8 mouse cellular contexts compared by ENCODE assay signal in the genomic region with DNA sequence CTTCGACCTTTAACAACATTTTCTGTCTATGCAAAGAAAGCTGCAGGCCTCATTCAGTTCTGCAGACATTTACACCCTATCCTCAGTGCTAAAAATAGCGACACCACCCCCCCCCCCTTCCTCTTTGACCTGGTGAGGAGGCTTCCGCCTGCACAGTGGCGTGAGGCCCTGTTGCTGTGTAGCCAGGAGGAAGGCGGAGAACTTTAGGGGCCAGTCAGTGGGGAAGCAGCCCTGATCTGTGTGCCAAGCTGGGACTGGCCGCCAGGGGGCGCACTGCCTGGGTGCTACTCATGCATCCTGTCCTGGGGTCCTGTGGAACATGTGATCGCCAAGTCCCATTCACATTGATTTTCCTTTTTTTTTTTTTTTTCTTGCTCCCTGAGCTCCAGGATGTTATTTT. TPM values are rescaled to one million over a fixed set of nuclear protein-coding genes. Genes with fewer than 3 reads are reported as not detected.
DNase-seq lines count a peak whose midpoint lies in the region; ATAC-seq and TF ChIP-seq lines count a peak whose summit lies in the region.

No protein-coding gene starts in this region.

- WGBS in forebrain, embryonic 15.5 days, result 11% methylated on average over 8 of the region's 8 CpGs
- under 1% methylated on average over 8 of the region's 8 CpGs for WGBS in lung, adult 2 months

- H3K9ac ChIP-seq in ES-Bruce4 (ENCODE audit: low read depth, poor library complexity, severe bottlenecking), result no peak overlapping the region
- H3K9ac ChIP-seq in forebrain, embryonic 15.5 days (replicated peaks), result no peak overlapping the region

- TF ChIP-seq EP300 in ES-Bruce4 (IDR thresholded peaks at IDR 0.05; ENCODE audit: insufficient read depth, low read depth, low read length), result peak; percentile 53; the same call in 1 of the 2 replicates

- no peaks in the 10 kb centered on the region for H3K9me3 ChIP-seq in ES-Bruce4 (replicated peaks; ENCODE audit: control insufficient read depth, insufficient read depth, low read length, poor library complexity, severe bottlenecking)
- H3K9me3 ChIP-seq in forebrain, embryonic 15.5 days, result no peaks in the 10 kb centered on the region

- DNase-seq in heart, postnatal 25 days (ENCODE audit: low spot score), result peak; percentile 84
- DNase-seq in layer of hippocampus, adult 2 months (ENCODE audit: low spot score in 2 of 2), result peak; percentile 74 to 85
- peak; percentile 86 for DNase-seq in lung, adult 2 months
- peak; percentile 84 to 85 for DNase-seq in thymus, adult 18-20 months

- peak; percentile 61; the same call in 1 of the 2 replicates for ATAC-seq in cerebellum, adult (ENCODE audit: insufficient number of reproducible peaks, low FRiP score, low TSS enrichment)
- ATAC-seq in forebrain, embryonic 15.5 days (replicated peaks), result peak; percentile 59
- ATAC-seq in neutrophil, adult 5-6 weeks (ENCODE audit: extremely low read depth, insufficient number of reproducible peaks, low FRiP score, poor library complexity, severe bottlenecking), result peak; percentile 94

- no peaks in the 10 kb centered on the region for H3K27me3 ChIP-seq in ES-Bruce4 (ENCODE audit: control insufficient read depth, insufficient read depth, low read length, poor library complexity, severe bottlenecking)
- H3K27me3 ChIP-seq in forebrain, embryonic 15.5 days, result no peaks in the 10 kb centered on the region

- TF ChIP-seq CTCF in ES-Bruce4 (IDR thresholded peaks at IDR 0.05; ENCODE audit: low read depth, low read length), result peak; percentile 99
- peak; percentile 88 for TF ChIP-seq CTCF in layer of hippocampus, adult 2 months (conservative IDR thresholded peaks at IDR 0.05)
- peak; percentile 95 for TF ChIP-seq CTCF in lung, adult 2 months (IDR thresholded peaks at IDR 0.05; ENCODE audit: insufficient read depth, low read length)

- intact Hi-C loops in heart, postnatal 25 days (cut with DNase I), result loop anchor here (10.0 kb wide), 1 partner anchor 303 kb away; a partner anchor contains a TSS

- no peaks in the 10 kb centered on the region for H3K4me1 ChIP-seq in ES-Bruce4 (ENCODE audit: control insufficient read depth, insufficient read depth, low read length)
- peaks cover 21% of the 10 kb centered on the region for H3K4me1 ChIP-seq in forebrain, embryonic 15.5 days
- peaks cover 14% of the 10 kb centered on the region for H3K4me1 ChIP-seq in lung, adult 2 months (ENCODE audit: control insufficient read depth, insufficient read depth, low read length)

- TF ChIP-seq POLR2A in ES-Bruce4 (IDR thresholded peaks at IDR 0.05; ENCODE audit: insufficient read depth, low read length), result no peak
- no peak for TF ChIP-seq POLR2A in lung, adult 2 months (IDR thresholded peaks at IDR 0.05; ENCODE audit: borderline replicate concordance, extremely low read depth, low read depth, low read length)

- H3K4me2 ChIP-seq in forebrain, embryonic 15.5 days (replicated peaks), result no peak overlapping the region

- H3K27ac ChIP-seq in ES-Bruce4 (ENCODE audit: insufficient read depth, low read length), result peak overlapping the region; percentile 68
- H3K27ac ChIP-seq in forebrain, embryonic 15.5 days (replicated peaks), result peak overlapping the region; percentile 3; the same call in 1 of the 2 replicates
- peak overlapping the region; percentile 92 for H3K27ac ChIP-seq in layer of hippocampus, adult 2 months

- H3K36me3 ChIP-seq in ES-Bruce4 (ENCODE audit: control insufficient read depth, insufficient read depth, low read length, poor library complexity, severe bottlenecking), result no peaks in the 10 kb centered on the region
- H3K36me3 ChIP-seq in forebrain, embryonic 15.5 days, result no peaks in the 10 kb centered on the region

- no peak overlapping the region for H3K4me3 ChIP-seq in ES-Bruce4 (ENCODE audit: low read depth, low read length)
- no peak overlapping the region for H3K4me3 ChIP-seq in forebrain, embryonic 15.5 days
- H3K4me3 ChIP-seq in layer of hippocampus, adult 2 months, result no peak overlapping the region
- no peak overlapping the region for H3K4me3 ChIP-seq in lung, adult 2 months (replicated peaks; ENCODE audit: extremely low read depth, low read depth, low read length)

RNA-seq across cellular contexts. Expression of a gene that starts 24.3 kb away (rescaled TPM):
- 31.9 and 44.2 TPM in 2 replicates for polyA plus RNA-seq in ES-Bruce4 (2011; ENCODE audit: insufficient read depth, insufficient read length, low read depth, missing spikeins)
- 90.4 and 95.4 TPM in 2 replicates for polyA plus RNA-seq in forebrain, embryonic 15.5 days (2015; fragmentation: Nextera tagmentation; extraction: Ambion mirVana)
- 10 to 100 TPM; 85.3 to 95.1 TPM for total RNA-seq in heart, postnatal 25 days (2021)
- total RNA-seq in layer of hippocampus, adult 2 months (2021), result 10 to 100 TPM; 70.3 to 82.5 TPM
- 14.6 and 14.7 TPM in 2 replicates for polyA plus RNA-seq in lung, adult 2 months (2012; rRNA removed)
- total RNA-seq in neutrophil, adult 5-6 weeks (2017), result 19.2 and 24.2 TPM in 2 replicates

Comparison
In these comparisons a context has a peak if more than half of its experiments do, and no peak if none do; other contexts are left out.
1. H3K27ac ChIP-seq: peak in every context shown above with its lines; median percentile 92 in layer of hippocampus, adult 2 months; 68 in ES-Bruce4; 3 in forebrain, embryonic 15.5 days.